Mouse (Mus musculus): ENCODE measurements around the gene Ebp.

- TF ChIP-seq CTCF (IDR thresholded peaks at IDR 0.05; ENCODE audit: extremely low read depth, insufficient read length, insufficient replicate concordance, low read depth, low read length) (no peak), POLR2A (IDR thresholded peaks at IDR 0.05; ENCODE audit: low read depth, low read length) (peak; percentile 24; the same call in 1 of the 2 replicates)
Measured at GRCm38 (mm10) chrX:8145153-8145991, 47.9 kb downstream of the Ebp start, which contains the start of gene Rbm3.

Data from small intestine, adult 2 months (tissue).